Mouse (Mus musculus) lung, embryonic 14.5 days (tissue): ENCODE results near the gene Casp3. TPM values are rescaled to one million over a fixed set of nuclear protein-coding genes. Genes with fewer than 3 reads are reported as not detected.

Source experiments
- ATAC-seq: fragments of 200-750 bp; cut with Nextera tagmentation; 2 replicates; pipeline ENCODE4 v1.8.0; 2017; ENCODE audit warnings: mild to moderate bottlenecking, moderate TSS enrichment, moderate library complexity; ENCODE audit not compliant: insufficient read depth
- DNase-seq: peaks from one replicate; pipeline ENCODE4 v3.0.0-alpha.2; 2015
- H3K27ac ChIP-seq: fragments of 300-500 bp; sonication (generic); 2 replicates; pipeline ENCODE4 v1.5.1; 2014; ENCODE audit warnings: low read depth, mild to moderate bottlenecking, moderate library complexity
- H3K27me3 ChIP-seq: fragments of 300-500 bp; sonication (generic); 2 replicates; pipeline ENCODE4 v1.6.1; 2014; ENCODE audit warnings: low read length, control low read depth; ENCODE audit not compliant: insufficient read depth
- H3K36me3 ChIP-seq: fragments of 300-500 bp; sonication (generic); 2 replicates; pipeline ENCODE4 v1.6.1; 2014; ENCODE audit warnings: control low read depth; ENCODE audit not compliant: insufficient read depth
- H3K4me1 ChIP-seq: fragments of 300-500 bp; sonication (generic); 2 replicates; pipeline ENCODE4 v1.6.1; 2014; ENCODE audit warnings: antibody characterized with exemption, control low read depth; ENCODE audit not compliant: insufficient read depth
- H3K4me2 ChIP-seq: fragments of 300-500 bp; sonication (generic); 2 replicates; pipeline ENCODE4 v1.6.1; 2014; ENCODE audit warnings: mild to moderate bottlenecking
- H3K4me3 ChIP-seq: fragments of 300-500 bp; sonication (generic); 2 replicates; pipeline ENCODE4 v1.5.1; 2014; ENCODE audit warnings: low read depth, low read length
- H3K9ac ChIP-seq: fragments of 300-500 bp; sonication (generic); 2 replicates; pipeline ENCODE4 v1.6.1; 2014
- H3K9me3 ChIP-seq: fragments of 300-500 bp; sonication (generic); 2 replicates; pipeline ENCODE4 v1.6.1; 2016; ENCODE audit warnings: low read depth, low read length, control low read depth
- CTCF ChIP-seq: IDR thresholded peaks from 2 replicates; pipeline ENCODE4 v1.5.1; 2016; ENCODE audit warnings: antibody characterized with exemption, low read depth
- WGBS: fragments of 180-500 bp; shearing (Covaris S2); extraction: QIAGEN DNeasy Blood & Tissue Kit; methylation state at CpG from one replicate; pipeline ENCODE4 v1.1.7; 2014; 5-methylcytosine and 5-hydroxymethylcytosine counted together
- polyA plus RNA-seq: library from polyadenylated mRNA; unstranded; fragments of >200 nt; fragmentation: Nextera tagmentation; extraction: Ambion mirVana; gene quantifications from 2 replicates; pipeline ENCODE4 v1.2.1, GENCODE M21; 2014

Casp3 gene
- polyA plus RNA-seq, 1 experiment from 2014 or later: 84.1 TPM

GRCm38 (mm10) chr8:46671496-46671895, 54.4 kb downstream of the Casp3 start:
- peak; percentile 82 for DNase-seq

DNA sequence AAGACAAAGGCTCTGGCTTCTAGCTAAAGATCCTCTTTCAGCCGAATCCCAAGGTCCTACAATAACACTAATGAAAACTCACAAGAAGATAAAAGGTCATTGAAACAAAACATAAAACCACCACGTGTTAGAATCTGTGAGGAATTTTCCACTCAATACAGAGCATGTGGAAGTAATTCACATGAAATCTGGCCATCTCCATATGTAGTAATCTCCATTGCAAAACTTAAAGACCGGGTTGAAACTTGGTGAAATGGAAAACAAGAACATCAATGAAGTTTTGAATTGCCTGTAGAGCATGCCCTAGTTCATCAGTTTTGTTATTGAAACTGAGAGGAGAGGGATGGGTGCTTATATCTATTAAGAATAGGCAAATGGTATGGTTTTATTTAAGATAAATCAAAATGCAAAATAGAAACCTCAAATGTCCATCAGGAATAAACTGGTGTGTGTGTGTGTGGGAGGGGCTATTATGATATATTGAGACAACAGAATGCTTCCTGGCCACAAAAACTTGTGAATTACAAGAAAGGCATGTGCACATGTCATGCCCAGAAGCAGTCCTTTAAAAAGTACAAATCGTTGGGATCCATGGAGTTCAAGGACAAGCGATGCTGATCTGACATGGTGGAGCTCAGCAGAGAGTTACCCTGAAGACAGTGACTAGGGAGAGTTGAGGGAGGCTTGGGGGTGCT, 63.7 kb downstream of the Casp3 start:
- no peak overlapping the region for H3K27ac ChIP-seq
- no peak overlapping the region for H3K4me2 ChIP-seq
- H3K27me3 ChIP-seq: no peaks in the 10 kb centered on the region
- no peak overlapping the region for H3K4me3 ChIP-seq
- H3K9ac ChIP-seq: no peak overlapping the region
- 62% methylated on average over 5 of the region's 5 CpGs for WGBS
- ATAC-seq (no peak), DNase-seq (no peak)
- no peaks in the 10 kb centered on the region for H3K4me1 ChIP-seq
- no peaks in the 10 kb centered on the region for H3K36me3 ChIP-seq
- no peak for TF ChIP-seq CTCF
- no peaks in the 10 kb centered on the region for H3K9me3 ChIP-seq

More at GRCm38 (mm10) chr8:46671496-46671895, 54.4 kb downstream of the Casp3 start:
- no peaks in the 10 kb centered on the region for H3K4me1 ChIP-seq
- H3K9me3 ChIP-seq: no peaks in the 10 kb centered on the region
- no peaks in the 10 kb centered on the region for H3K36me3 ChIP-seq
- no peaks in the 10 kb centered on the region for H3K27me3 ChIP-seq
- H3K4me2 ChIP-seq: no peak overlapping the region
- H3K4me3 ChIP-seq: no peak overlapping the region
- no peak overlapping the region for H3K27ac ChIP-seq
- 0% methylated on average over 2 of the region's 2 CpGs for WGBS
- no peak overlapping the region for H3K9ac ChIP-seq
- ATAC-seq: no peak
- peak; percentile 81 for TF ChIP-seq CTCF

GRCm38 (mm10) chr8:46686664-46687336, 69.7 kb downstream of the Casp3 start:
- Histone ChIP-seq H3K9me3 (no peaks in the 10 kb centered on the region), H3K36me3 (no peaks in the 10 kb centered on the region), H3K4me1 (no peaks in the 10 kb centered on the region), H3K4me2 (peak overlapping the region; percentile 57), H3K4me3 (peak overlapping the region; percentile 57), H3K9ac (peak overlapping the region; percentile 71), H3K27ac (peak overlapping the region; percentile 92), H3K27me3 (no peaks in the 10 kb centered on the region)
- ATAC-seq: peak; percentile 100
- peak; percentile 63 for TF ChIP-seq CTCF
- WGBS: under 1% methylated on average over 19 of the region's 19 CpGs
- DNase-seq: peak; percentile 95

Other genes with a start within 250 kb of the Casp3 start
- 15.7 and 16.1 TPM in 2 replicates for gene Acsl1, start 146.3 kb upstream of the Casp3 start, polyA plus RNA-seq
- 24.5 and 25.6 TPM in 2 replicates for gene Cenpu, start 65.3 kb upstream of the Casp3 start, polyA plus RNA-seq
- 11.2 and 11.4 TPM in 2 replicates for gene Primpol, start 79 bp upstream of the Casp3 start, polyA plus RNA-seq
- gene Irf2, start 122.4 kb downstream of the Casp3 start, polyA plus RNA-seq: 16.8 and 23.7 TPM in 2 replicates